32 mouse cellular contexts compared by ENCODE assay signal in the genomic region with DNA sequence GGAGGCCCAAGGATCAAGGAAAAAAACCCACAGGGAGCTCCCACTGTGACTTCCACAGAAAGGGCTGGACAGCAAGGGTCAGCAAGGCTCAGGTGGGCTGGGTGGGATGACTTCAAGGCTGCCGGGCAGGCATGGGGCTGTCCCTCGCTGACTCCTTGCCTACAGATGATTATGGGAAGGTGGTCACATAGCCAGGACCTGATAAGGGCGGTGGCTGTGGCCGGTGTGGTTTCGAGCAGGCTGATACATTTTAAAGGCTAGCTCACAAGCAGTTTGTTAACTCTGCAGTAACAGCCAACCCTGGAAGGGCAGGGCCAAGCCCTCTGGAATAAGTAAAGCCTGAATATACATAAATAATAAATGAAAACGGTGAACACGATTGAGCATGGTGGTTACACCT. TPM values are rescaled to one million over a fixed set of nuclear protein-coding genes. Genes with fewer than 3 reads are reported as not detected.
A peak's percentile ranks its signal among the peaks of the same experiment; 100 is the strongest.
DNase-seq lines count a peak whose midpoint lies in the region; ATAC-seq and TF ChIP-seq lines count a peak whose summit lies in the region.
"Had no signal": no experiment of that assay in that cellular context is flagged by ENCODE, and none has a peak within 500 bp of the region (broad histone marks: within the 10 kb centered on the region; RNA-seq: fewer than 3 reads in every experiment).

No protein-coding gene starts in this region.

- no peaks in the 10 kb centered on the region for H3K36me3 ChIP-seq in heart, embryonic 10.5 days
- peaks cover 8% of the 10 kb centered on the region for H3K36me3 ChIP-seq in liver, embryonic 14.5 days (replicated peaks; ENCODE audit: control insufficient read depth, insufficient read depth, low read depth)
- H3K36me3 ChIP-seq: embryonic facial prominence, embryonic 13.5 days; forebrain, embryonic 12.5 days; heart, embryonic 13.5 days; intestine, embryonic 15.5 days; midbrain, embryonic 13.5 days; neural tube, embryonic 13.5 days had no signal

- peak; percentile 70 for ATAC-seq in erythroid progenitor cell, adult 5-6 weeks (replicated peaks; ENCODE audit: low FRiP score, poor library complexity, severe bottlenecking)
- ATAC-seq in liver, embryonic 14.5 days (ENCODE audit: insufficient read depth): peak; percentile 75
- peak; percentile 77 for ATAC-seq in megakaryocyte-erythroid progenitor cell, adult 5-6 weeks (replicated peaks; ENCODE audit: low FRiP score, low TSS enrichment, poor library complexity, severe bottlenecking)
- ATAC-seq: activated CD4-positive, CD25-positive, alpha-beta regulatory T cell, adult 4 months; forebrain, postnatal 0 days; hindbrain, postnatal 0 days; intestine, embryonic 15.5 days; midbrain, embryonic 13.5 days had no signal

- intact Hi-C loops in heart, postnatal 36 days (cut with DNase I): no loop called here
- intact Hi-C loops in heart, postnatal 14 days (cut with DNase I): no loop called here

- TF ChIP-seq EP300 in liver, embryonic 14.5 days (IDR thresholded peaks at IDR 0.05; ENCODE audit: low read depth): peak; percentile 43; the same call in 1 of the 2 replicates

- no peak overlapping the region for H3K4me3 ChIP-seq in heart, embryonic 10.5 days
- H3K4me3 ChIP-seq in liver, embryonic 14.5 days (ENCODE audit: insufficient read depth in 1 of 2, low read depth in 2 of 2, low read length in 2 of 2): no peak overlapping the region
- H3K4me3 ChIP-seq: embryonic facial prominence, embryonic 13.5 days; erythroblast, embryonic 14.5 days; forebrain, embryonic 12.5 days; heart, adult 2 months; heart, embryonic 13.5 days; intestine, embryonic 15.5 days; midbrain, embryonic 13.5 days; neural tube, embryonic 13.5 days had no signal

- no peaks in the 10 kb centered on the region for H3K9me3 ChIP-seq in heart, embryonic 10.5 days
- H3K9me3 ChIP-seq in liver, embryonic 14.5 days (ENCODE audit: control insufficient read depth, low read length): no peaks in the 10 kb centered on the region
- H3K9me3 ChIP-seq: embryonic facial prominence, embryonic 13.5 days; forebrain, embryonic 12.5 days; heart, embryonic 13.5 days; intestine, embryonic 15.5 days; midbrain, embryonic 13.5 days; neural tube, embryonic 13.5 days had no signal

- H3K27me3 ChIP-seq in heart, embryonic 10.5 days (ENCODE audit: insufficient read depth, poor library complexity, severe bottlenecking): no peaks in the 10 kb centered on the region
- H3K27me3 ChIP-seq in liver, embryonic 14.5 days (ENCODE audit: control insufficient read depth, insufficient read depth, low read length): no peaks in the 10 kb centered on the region
- H3K27me3 ChIP-seq: CH12.LX; embryonic facial prominence, embryonic 13.5 days; forebrain, embryonic 12.5 days; heart, embryonic 13.5 days; intestine, embryonic 15.5 days; midbrain, embryonic 13.5 days; neural tube, embryonic 13.5 days had no signal

- no peak for TF ChIP-seq CTCF in liver, embryonic 14.5 days (IDR thresholded peaks at IDR 0.05; ENCODE audit: low read depth)

- no peak for DNase-seq in heart, embryonic 10.5 days (ENCODE audit: low spot score)
- DNase-seq in heart, postnatal 36 days: no peak
- DNase-seq in liver, embryonic 14.5 days (ENCODE audit: low read depth in 3 of 3, low spot score in 3 of 3): peak in 1 of 3 experiments; percentile 47
- no peak for DNase-seq in heart, postnatal 14 days
- DNase-seq in gastrocnemius, postnatal 4 days (ENCODE audit: low spot score in 2 of 2): no peak
- DNase-seq in adrenal gland, adult (ENCODE audit: inconsistent age in 2 of 2, low spot score in 1 of 2): no peak
- DNase-seq: adrenal gland, adult 8-10 months; cerebellum, adult 11 months; cerebellum, adult 9-11 months; forebrain, postnatal 0 days; gastrocnemius, postnatal 14 days; heart, adult 2 months; heart, postnatal 10 days; kidney, adult 2 months; kidney, postnatal 4 days; layer of hippocampus, postnatal 36 days; left cerebral cortex, postnatal 4 days; lung, embryonic 14.5 days; right cerebral cortex, postnatal 4 days; thymus, postnatal 14 days had no signal

- peak overlapping the region; percentile 44 for H3K4me2 ChIP-seq in liver, embryonic 14.5 days (ENCODE audit: low read depth)
- H3K4me2 ChIP-seq: embryonic facial prominence, embryonic 13.5 days; forebrain, embryonic 12.5 days; heart, embryonic 13.5 days; intestine, embryonic 15.5 days; lung, embryonic 14.5 days; midbrain, embryonic 13.5 days; neural tube, embryonic 13.5 days had no signal

- H3K4me1 ChIP-seq in heart, embryonic 10.5 days: peaks cover 23% of the 10 kb centered on the region
- H3K4me1 ChIP-seq in liver, embryonic 14.5 days (replicated peaks; ENCODE audit: control insufficient read depth in 2 of 2, insufficient read depth in 2 of 2, low read length in 1 of 2): peaks cover 27 to 28% of the 10 kb centered on the region in 2 experiments
- H3K4me1 ChIP-seq: embryonic facial prominence, embryonic 13.5 days; forebrain, embryonic 12.5 days; intestine, embryonic 15.5 days had no signal

- H3K9ac ChIP-seq in liver, embryonic 14.5 days (replicated peaks): peak overlapping the region; percentile 54
- H3K9ac ChIP-seq: embryonic facial prominence, embryonic 13.5 days; forebrain, embryonic 12.5 days; forebrain, postnatal 0 days; heart, embryonic 13.5 days; intestine, embryonic 15.5 days; lung, embryonic 14.5 days; midbrain, embryonic 13.5 days; neural tube, embryonic 13.5 days had no signal

- 79% methylated on average over 7 of the region's 7 CpGs for WGBS in heart, embryonic 10.5 days
- 21% methylated on average over 7 of the region's 7 CpGs for WGBS in liver, embryonic 14.5 days (ENCODE audit: insufficient replicate concordance)

- 0 out of 2 replicates have a peak overlapping the region, but pooled peaks have one; percentile 22 for H3K27ac ChIP-seq in heart, embryonic 10.5 days
- H3K27ac ChIP-seq in liver, embryonic 14.5 days: peak overlapping the region; percentile 76
- H3K27ac ChIP-seq: embryonic facial prominence, embryonic 13.5 days; forebrain, embryonic 12.5 days; heart, embryonic 13.5 days; hindbrain, postnatal 0 days; intestine, embryonic 15.5 days; midbrain, embryonic 13.5 days; neural tube, embryonic 13.5 days had no signal

RNA-seq across cellular contexts. Expression of a gene that starts 38.7 kb away (rescaled TPM):
- 20.9 and 23.5 TPM in 2 replicates for polyA plus RNA-seq in heart, embryonic 10.5 days (2016; fragmentation: Nextera tagmentation; extraction: Ambion mirVana)
- total RNA-seq in heart, postnatal 36 days (2021): 10 to 100 TPM; 28.1 to 29.2 TPM
- 49.4 and 49.9 TPM in 2 replicates for total RNA-seq in erythroid progenitor cell, adult 5-6 weeks (2015; ENCODE audit: low replicate concordance)
- 112 and 178 TPM in 2 replicates for total RNA-seq in erythroid progenitor cell, adult 5-6 weeks (2017; ENCODE audit: low replicate concordance)
- polyA plus RNA-seq in liver, embryonic 14.5 days (2012; rRNA removed): 43.1 and 47.5 TPM in 2 replicates
- polyA plus RNA-seq in liver, embryonic 14.5 days (2014; fragmentation: Nextera tagmentation; extraction: Ambion mirVana): 39.0 and 44.9 TPM in 2 replicates
- 16.9 and 47.2 TPM in 2 replicates for total RNA-seq in megakaryocyte-erythroid progenitor cell, adult 5-6 weeks (2014; fragmentation: Nextera tagmentation)
- 30.6 and 44.0 TPM in 2 replicates for total RNA-seq in megakaryocyte-erythroid progenitor cell, adult 5-6 weeks (2017)
- 10 to 100 TPM; 23.4 to 24.3 TPM for total RNA-seq in heart, postnatal 14 days (2021)
- 10 to 100 TPM; 18.8 to 20.1 TPM for total RNA-seq in gastrocnemius, postnatal 4 days (2021)
